In genomic region chr10:80149291-80150225, GRCm38 (mm10) we compare ENCODE assay signal across 8 mouse cellular contexts. TPM values are rescaled to one million over a fixed set of nuclear protein-coding genes. Genes with fewer than 3 reads are reported as not detected.
DNase-seq lines count a peak whose midpoint lies in the region; ATAC-seq and TF ChIP-seq lines count a peak whose summit lies in the region.

No protein-coding gene starts in this region.

- TF ChIP-seq CTCF in brain, embryonic 14.5 days (IDR thresholded peaks at IDR 0.05; ENCODE audit: borderline replicate concordance, extremely low read depth, insufficient read depth, insufficient read length), result no peak
- no peak for TF ChIP-seq CTCF in liver, adult 2 months (IDR thresholded peaks at IDR 0.05; ENCODE audit: low read depth, low read length)

- peak overlapping the region; percentile 96 for H3K4me3 ChIP-seq in heart, embryonic 11.5 days (ENCODE audit: low read depth, low read length)
- H3K4me3 ChIP-seq in kidney, embryonic 16.5 days (ENCODE audit: low read length), result peak overlapping the region; percentile 98
- peak overlapping the region; percentile 86 for H3K4me3 ChIP-seq in liver, adult 2 months (ENCODE audit: insufficient read depth, low read depth, low read length)

- TF ChIP-seq POLR2A in brain, embryonic 14.5 days (IDR thresholded peaks at IDR 0.05; ENCODE audit: borderline replicate concordance, extremely low read depth, insufficient read depth, insufficient read length, poor library complexity, severe bottlenecking), result peak; percentile 72; the same call in 1 of the 2 replicates
- TF ChIP-seq POLR2A in liver, adult 2 months (IDR thresholded peaks at IDR 0.05; ENCODE audit: extremely low read depth, insufficient read depth, low read length), result peak; percentile 91

- peak; percentile 99 for DNase-seq in CD4-positive helper T cell, adult 2 months (ENCODE audit: low read depth, low spot score)
- peak; percentile 100 for DNase-seq in brain, embryonic 14.5 days (ENCODE audit: low read depth)
- DNase-seq in liver, adult 2 months (ENCODE audit: extremely low read depth, low read depth, low spot score), result peak; percentile 89
- DNase-seq in spleen, postnatal 36 days (ENCODE audit: low spot score in 2 of 2), result peak; percentile 98

- peaks cover 34% of the 10 kb centered on the region for H3K79me2 ChIP-seq in liver, adult 2 months (ENCODE audit: control insufficient read depth, insufficient read depth, low read length)

- peaks cover 39% of the 10 kb centered on the region for H3K36me3 ChIP-seq in heart, embryonic 11.5 days (ENCODE audit: control insufficient read depth, insufficient read depth, low read length)
- H3K36me3 ChIP-seq in kidney, embryonic 16.5 days (ENCODE audit: insufficient read depth, low read length), result peaks cover 58% of the 10 kb centered on the region
- peaks cover 7% of the 10 kb centered on the region for H3K36me3 ChIP-seq in liver, adult 2 months (ENCODE audit: control insufficient read depth, insufficient read depth, low read length)

- ATAC-seq in erythroblast, adult 5-6 weeks (replicated peaks; ENCODE audit: low FRiP score, poor library complexity, severe bottlenecking), result peak; percentile 59
- ATAC-seq in heart, embryonic 11.5 days (replicated peaks; ENCODE audit: insufficient number of reproducible peaks, low FRiP score, low TSS enrichment), result peak; percentile 79
- ATAC-seq in kidney, embryonic 16.5 days (ENCODE audit: low FRiP score, low TSS enrichment), result peak; percentile 77
- peak; percentile 48 for ATAC-seq in monocyte, adult 5-6 weeks (replicated peaks; ENCODE audit: insufficient number of reproducible peaks, low FRiP score, low TSS enrichment, poor library complexity, severe bottlenecking)

- H3K27me3 ChIP-seq in heart, embryonic 11.5 days (ENCODE audit: control insufficient read depth, insufficient read depth, low read length), result no peaks in the 10 kb centered on the region
- no peaks in the 10 kb centered on the region for H3K27me3 ChIP-seq in kidney, embryonic 16.5 days (ENCODE audit: insufficient read depth, low read length)
- H3K27me3 ChIP-seq in liver, adult 2 months (ENCODE audit: control insufficient read depth, insufficient read depth, low read length), result no peaks in the 10 kb centered on the region

- WGBS in heart, embryonic 11.5 days (ENCODE audit: insufficient replicate concordance), result under 1% methylated on average over 85 of the region's 88 CpGs
- under 1% methylated on average over 88 of the region's 88 CpGs for WGBS in kidney, embryonic 16.5 days
- WGBS in liver, adult 2 months, result under 1% methylated on average over 88 of the region's 88 CpGs

- peak overlapping the region; percentile 99 for H3K9ac ChIP-seq in heart, embryonic 11.5 days (ENCODE audit: low read depth, low read length)
- H3K9ac ChIP-seq in kidney, embryonic 16.5 days (replicated peaks; ENCODE audit: low read length), result peak overlapping the region; percentile 98
- H3K9ac ChIP-seq in liver, adult 2 months (ENCODE audit: low read depth, low read length), result peak overlapping the region; percentile 90

- no peaks in the 10 kb centered on the region for H3K9me3 ChIP-seq in heart, embryonic 11.5 days (replicated peaks; ENCODE audit: control insufficient read depth, low read length)
- H3K9me3 ChIP-seq in kidney, embryonic 16.5 days (ENCODE audit: low read length), result no peaks in the 10 kb centered on the region

- H3K27ac ChIP-seq in heart, embryonic 11.5 days (ENCODE audit: low read depth, low read length), result peak overlapping the region; percentile 99
- peak overlapping the region; percentile 99 for H3K27ac ChIP-seq in kidney, embryonic 16.5 days (ENCODE audit: low read length)
- H3K27ac ChIP-seq in liver, adult 2 months (replicated peaks; ENCODE audit: insufficient read depth, low read depth, low read length), result peak overlapping the region; percentile 94

- H3K4me1 ChIP-seq in heart, embryonic 11.5 days (ENCODE audit: control insufficient read depth, insufficient read depth, low read length), result peaks cover 54% of the 10 kb centered on the region
- peaks cover 54% of the 10 kb centered on the region for H3K4me1 ChIP-seq in kidney, embryonic 16.5 days (ENCODE audit: insufficient read depth, low read length)
- H3K4me1 ChIP-seq in liver, adult 2 months (ENCODE audit: control insufficient read depth, insufficient read depth, low read length), result peaks cover 40% of the 10 kb centered on the region

- peak overlapping the region; percentile 92 for H3K4me2 ChIP-seq in heart, embryonic 11.5 days
- peak overlapping the region; percentile 93 for H3K4me2 ChIP-seq in kidney, embryonic 16.5 days (replicated peaks; ENCODE audit: low read depth, low read length)

RNA-seq across cellular contexts. Expression of gene Midn, which starts 1.5 kb away (rescaled TPM):
- polyA plus RNA-seq in brain, embryonic 14.5 days (2012; rRNA removed), result 177 and 213 TPM in 2 replicates
- total RNA-seq in erythroblast, adult 5-6 weeks (2015; ENCODE audit: low replicate concordance), result 5.0 and 7.7 TPM in 2 replicates
- total RNA-seq in erythroblast, adult 5-6 weeks (2017; ENCODE audit: low replicate concordance), result 3.9 and 7.4 TPM in 2 replicates
- polyA plus RNA-seq in heart, embryonic 11.5 days (2014; fragmentation: Nextera tagmentation; extraction: Ambion mirVana), result 29.5 and 31.9 TPM in 2 replicates
- 15.9 and 16.8 TPM in 2 replicates for polyA plus RNA-seq in kidney, embryonic 16.5 days (2015; fragmentation: Nextera tagmentation; extraction: Ambion mirVana)
- total RNA-seq in liver, adult 2 months (2014; rRNA removed), result 6.9 and 11.6 TPM in 2 replicates
- polyA plus RNA-seq in liver, adult 2 months (2012; rRNA removed), result 27.4 and 38.8 TPM in 2 replicates
- total RNA-seq in monocyte, adult 5-6 weeks (2017), result 27.3 to 65.5 TPM (median 29.9 TPM) in 3 replicates

RNA-seq across cellular contexts. Expression of gene Cbarp, which starts 8.9 kb away (rescaled TPM):
- polyA plus RNA-seq in brain, embryonic 14.5 days (2012; rRNA removed), result 152 and 242 TPM in 2 replicates
- not detected in 2 replicates for total RNA-seq in erythroblast, adult 5-6 weeks (2015; ENCODE audit: low replicate concordance)
- total RNA-seq in erythroblast, adult 5-6 weeks (2017; ENCODE audit: low replicate concordance), result not detected in 2 replicates
- polyA plus RNA-seq in heart, embryonic 11.5 days (2014; fragmentation: Nextera tagmentation; extraction: Ambion mirVana), result 2.5 and 2.7 TPM in 2 replicates
- 6.4 and 7.3 TPM in 2 replicates for polyA plus RNA-seq in kidney, embryonic 16.5 days (2015; fragmentation: Nextera tagmentation; extraction: Ambion mirVana)
- total RNA-seq in liver, adult 2 months (2014; rRNA removed), result 0.47 and 0.55 TPM in 2 replicates
- 1.2 TPM in 2 replicates for polyA plus RNA-seq in liver, adult 2 months (2012; rRNA removed)
- total RNA-seq in monocyte, adult 5-6 weeks (2017), result 0.29 to 5.8 TPM (median 4.1 TPM) in 3 replicates

RNA-seq across cellular contexts. Expression of gene Atp5d, which starts 11.1 kb away (rescaled TPM):
- polyA plus RNA-seq in brain, embryonic 14.5 days (2012; rRNA removed), result 445 and 501 TPM in 2 replicates
- 43.3 and 48.8 TPM in 2 replicates for total RNA-seq in erythroblast, adult 5-6 weeks (2015; ENCODE audit: low replicate concordance)
- total RNA-seq in erythroblast, adult 5-6 weeks (2017; ENCODE audit: low replicate concordance), result 12.1 and 17.3 TPM in 2 replicates
- polyA plus RNA-seq in heart, embryonic 11.5 days (2014; fragmentation: Nextera tagmentation; extraction: Ambion mirVana), result 772 and 785 TPM in 2 replicates
- 676 and 688 TPM in 2 replicates for polyA plus RNA-seq in kidney, embryonic 16.5 days (2015; fragmentation: Nextera tagmentation; extraction: Ambion mirVana)
- 144 and 218 TPM in 2 replicates for total RNA-seq in liver, adult 2 months (2014; rRNA removed)
- 1,387 and 1,558 TPM in 2 replicates for polyA plus RNA-seq in liver, adult 2 months (2012; rRNA removed)
- 26.1 to 49.8 TPM (median 29.5 TPM) in 3 replicates for total RNA-seq in monocyte, adult 5-6 weeks (2017)

RNA-seq across cellular contexts. Expression of gene Cirbp, which starts 16.2 kb away (rescaled TPM):
- polyA plus RNA-seq in brain, embryonic 14.5 days (2012; rRNA removed), result 381 and 490 TPM in 2 replicates
- 3.6 and 3.7 TPM in 2 replicates for total RNA-seq in erythroblast, adult 5-6 weeks (2015; ENCODE audit: low replicate concordance)
- total RNA-seq in erythroblast, adult 5-6 weeks (2017; ENCODE audit: low replicate concordance), result 14.6 and 16.3 TPM in 2 replicates
- 49.1 and 52.7 TPM in 2 replicates for polyA plus RNA-seq in heart, embryonic 11.5 days (2014; fragmentation: Nextera tagmentation; extraction: Ambion mirVana)
- polyA plus RNA-seq in kidney, embryonic 16.5 days (2015; fragmentation: Nextera tagmentation; extraction: Ambion mirVana), result 96.2 and 101 TPM in 2 replicates
- total RNA-seq in liver, adult 2 months (2014; rRNA removed), result 19.5 and 25.9 TPM in 2 replicates
- polyA plus RNA-seq in liver, adult 2 months (2012; rRNA removed), result 31.8 and 37.0 TPM in 2 replicates
- total RNA-seq in monocyte, adult 5-6 weeks (2017), result 137 to 163 TPM (median 145 TPM) in 3 replicates

RNA-seq across cellular contexts. Expression of gene 1600002K03Rik, which starts 23.2 kb away (rescaled TPM):
- polyA plus RNA-seq in brain, embryonic 14.5 days (2012; rRNA removed), result 18.5 and 21.2 TPM in 2 replicates
- 7.5 TPM in 1 of 2 replicates, not detected in the other for total RNA-seq in erythroblast, adult 5-6 weeks (2015; ENCODE audit: low replicate concordance)
- total RNA-seq in erythroblast, adult 5-6 weeks (2017; ENCODE audit: low replicate concordance), result 5.9 TPM in 1 of 2 replicates, not detected in the other
- polyA plus RNA-seq in heart, embryonic 11.5 days (2014; fragmentation: Nextera tagmentation; extraction: Ambion mirVana), result 9.6 and 12.4 TPM in 2 replicates
- polyA plus RNA-seq in kidney, embryonic 16.5 days (2015; fragmentation: Nextera tagmentation; extraction: Ambion mirVana), result 15.2 and 15.3 TPM in 2 replicates
- 5.1 and 7.7 TPM in 2 replicates for total RNA-seq in liver, adult 2 months (2014; rRNA removed)
- 10.0 and 10.4 TPM in 2 replicates for polyA plus RNA-seq in liver, adult 2 months (2012; rRNA removed)
- total RNA-seq in monocyte, adult 5-6 weeks (2017), result 16.2 to 29.1 TPM (median 18.0 TPM) in 3 replicates

Comparison
In these comparisons a context has a peak if more than half of its experiments do, and no peak if none do; other contexts are left out.
1. Peak in every context shown above with its lines: DNase-seq, ATAC-seq, H3K4me3 ChIP-seq and H3K27ac ChIP-seq.
2. RNA of gene Cbarp, which starts 8.9 kb away (polyA plus RNA-seq): 152 to 242 TPM in brain, embryonic 14.5 days; 6.4 to 7.3 TPM in kidney, embryonic 16.5 days, 2.5 to 2.7 TPM in heart, embryonic 11.5 days and 1.2 TPM in liver, adult 2 months; every median in the first group is over 10 times any median in the second.